Mouse (Mus musculus): ENCODE results near the gene Tex13c2. TPM values are rescaled to one million over a fixed set of nuclear protein-coding genes. Genes with fewer than 3 reads are reported as not detected.

Gene Tex13c2
- not detected for polyA plus RNA-seq (2017; shearing (Covaris generic))

DNA sequence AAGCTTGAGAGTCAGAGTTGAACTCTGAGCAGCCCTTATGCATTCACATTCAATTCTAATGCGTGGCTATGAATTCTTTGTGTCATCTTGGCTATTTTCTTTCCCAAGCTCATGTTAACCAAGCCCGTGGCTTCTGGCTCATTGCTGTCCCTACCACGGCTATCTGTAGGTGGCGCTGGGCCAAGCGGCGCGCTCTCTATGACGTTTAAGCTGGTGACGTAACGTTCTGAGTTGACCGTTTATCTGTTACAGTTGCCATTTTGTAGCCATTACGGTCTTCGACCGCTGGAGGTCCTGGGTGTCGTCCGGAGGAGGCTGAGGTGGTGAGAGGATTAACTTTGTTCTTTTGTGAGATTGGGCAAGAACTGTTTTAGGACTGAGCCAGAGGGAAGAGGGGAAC, at the start of gene Tex13c2:
Gene Tex13c2, plus strand, starts transcription at position 246 of the 400 bp plus-strand sequence.

DNA sequence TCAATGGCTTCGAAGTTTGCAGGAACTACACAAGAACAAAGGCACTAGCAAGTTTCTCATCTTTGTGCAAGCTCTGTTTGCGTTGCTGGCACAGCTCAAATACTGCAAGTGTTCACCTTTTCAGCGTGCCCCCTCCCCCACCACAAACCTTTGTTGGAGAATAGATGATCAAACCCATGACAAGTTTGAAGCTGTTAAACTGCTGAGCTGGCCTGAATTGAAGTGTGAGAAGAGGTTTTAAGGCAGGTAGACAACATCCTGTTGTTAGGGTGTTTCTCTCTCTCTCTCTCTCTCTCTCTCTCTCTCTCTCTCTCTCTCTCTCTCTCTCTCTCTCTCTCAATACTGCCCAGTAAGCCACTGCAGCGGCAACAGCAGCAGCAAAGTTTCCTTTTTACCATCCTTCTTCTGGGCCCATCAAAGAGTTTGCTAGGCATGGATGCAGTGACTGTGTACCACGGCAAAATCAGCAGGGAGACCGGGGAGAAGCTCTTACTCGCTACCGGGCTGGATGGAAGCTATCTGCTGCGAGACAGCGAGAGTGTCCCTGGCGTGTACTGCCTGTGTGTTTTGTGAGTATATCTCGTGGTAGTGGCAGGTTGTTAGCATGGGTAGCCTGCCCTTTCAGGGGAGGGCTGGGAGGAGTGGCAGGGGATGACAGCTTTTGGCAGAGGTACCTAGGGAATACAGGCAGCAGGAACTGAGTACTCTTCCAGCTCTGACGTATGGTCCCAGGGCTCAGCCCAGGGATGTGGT, 13.0 kb downstream of the Tex13c2 start, which contains the start of gene Sh2d1a:
Gene Sh2d1a, plus strand, starts transcription at position 163 of the 753 bp plus-strand sequence.

Other genes starting within 250 kb of the Tex13c2 start
- gene Sh2d1a, start 12.8 kb downstream of the Tex13c2 start, polyA plus RNA-seq (2017; shearing (Covaris generic)): 176 TPM